Mouse (Mus musculus): ENCODE results near the gene Cacna1d.
A peak's percentile ranks its signal among the peaks of the same experiment; 100 is the strongest.

Cacna1d gene

DNA sequence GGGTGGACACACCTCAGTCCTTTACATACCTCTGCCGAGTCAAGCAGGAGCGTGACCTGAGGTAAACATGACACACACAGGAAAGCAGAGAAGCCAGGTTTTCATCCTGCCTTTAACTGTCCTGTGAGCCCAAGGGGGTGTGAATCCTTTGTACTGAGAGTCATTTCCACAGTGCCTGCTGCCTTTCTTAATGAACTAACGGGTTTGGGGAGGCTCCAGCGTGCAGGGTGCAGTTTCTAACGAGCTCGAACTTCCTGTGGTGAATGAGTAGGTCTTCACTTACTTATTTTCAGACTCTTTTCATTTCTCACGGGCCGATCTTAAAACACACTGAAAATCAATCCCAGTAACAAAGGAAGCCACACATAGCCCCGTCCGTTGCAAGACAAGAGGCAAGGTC, 476.8 kb downstream of the Cacna1d start:
- DNase-seq = no peak

DNA sequence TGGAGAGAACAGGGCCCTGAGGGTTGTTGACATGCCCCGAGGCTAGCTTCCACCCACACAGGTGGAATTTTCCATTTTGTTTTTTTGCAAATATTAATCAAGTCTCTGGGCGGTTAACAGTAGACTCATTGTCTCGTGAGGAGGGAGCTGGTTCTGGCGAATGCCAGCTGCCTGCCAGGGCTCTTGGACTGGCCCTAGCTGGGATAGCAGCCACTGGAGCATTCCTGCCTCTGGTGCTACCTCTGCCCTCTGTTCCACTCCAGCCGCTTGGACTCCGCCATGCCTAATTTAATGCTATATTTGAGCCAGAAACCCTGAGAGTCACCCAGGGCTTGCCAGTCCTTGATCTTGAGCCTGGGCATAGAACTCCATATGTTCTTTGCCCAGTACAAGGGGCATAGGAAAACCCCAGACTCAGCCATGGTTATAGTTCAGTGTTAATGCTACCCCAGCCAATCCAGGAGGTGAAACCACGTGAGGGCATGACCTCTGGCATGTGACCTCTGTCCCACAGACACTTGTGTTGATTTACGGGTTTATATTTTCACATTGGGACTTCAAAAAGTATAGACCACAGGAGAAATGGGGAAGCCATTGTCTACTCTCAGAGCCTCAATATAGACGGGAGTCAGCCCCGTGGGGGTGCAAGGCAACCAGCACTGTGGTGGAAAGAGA, 479.2 kb downstream of the Cacna1d start:
- no peak for DNase-seq

DNA sequence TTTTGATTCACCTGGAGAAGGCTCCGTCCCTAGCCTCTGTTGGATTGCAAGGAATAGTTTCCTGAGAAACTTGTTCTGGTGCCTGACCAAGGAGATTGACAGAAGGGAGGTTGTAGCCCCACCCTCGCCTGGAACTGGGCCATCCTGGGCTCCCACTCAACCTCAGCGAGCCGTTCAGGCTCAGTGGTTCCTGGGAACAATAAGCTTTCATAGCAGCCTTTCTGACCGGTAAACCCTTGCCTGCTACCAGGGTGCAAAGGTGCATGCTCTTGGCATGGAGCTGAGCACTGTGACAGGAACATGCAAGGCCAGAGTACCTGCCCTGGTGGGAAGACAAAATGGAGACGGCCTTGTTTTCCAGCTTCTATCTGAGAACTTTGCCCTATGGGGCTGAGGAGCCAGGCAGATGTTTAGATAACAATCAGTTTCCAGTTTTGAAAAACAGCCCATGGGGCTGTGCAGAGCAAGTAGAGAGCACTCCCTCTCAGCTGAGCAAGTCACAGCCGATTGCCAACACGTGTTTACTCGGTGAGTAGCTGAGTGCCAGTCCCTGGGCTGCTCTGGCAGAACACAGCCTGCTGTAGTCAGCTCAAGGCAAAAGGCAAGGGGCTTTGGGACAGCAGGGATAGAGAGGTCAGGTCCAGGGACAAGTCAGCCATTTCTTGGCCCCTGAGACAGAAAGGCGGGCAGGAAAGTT, 481.2 kb downstream of the Cacna1d start:
- peak; percentile 76 for DNase-seq

DNA sequence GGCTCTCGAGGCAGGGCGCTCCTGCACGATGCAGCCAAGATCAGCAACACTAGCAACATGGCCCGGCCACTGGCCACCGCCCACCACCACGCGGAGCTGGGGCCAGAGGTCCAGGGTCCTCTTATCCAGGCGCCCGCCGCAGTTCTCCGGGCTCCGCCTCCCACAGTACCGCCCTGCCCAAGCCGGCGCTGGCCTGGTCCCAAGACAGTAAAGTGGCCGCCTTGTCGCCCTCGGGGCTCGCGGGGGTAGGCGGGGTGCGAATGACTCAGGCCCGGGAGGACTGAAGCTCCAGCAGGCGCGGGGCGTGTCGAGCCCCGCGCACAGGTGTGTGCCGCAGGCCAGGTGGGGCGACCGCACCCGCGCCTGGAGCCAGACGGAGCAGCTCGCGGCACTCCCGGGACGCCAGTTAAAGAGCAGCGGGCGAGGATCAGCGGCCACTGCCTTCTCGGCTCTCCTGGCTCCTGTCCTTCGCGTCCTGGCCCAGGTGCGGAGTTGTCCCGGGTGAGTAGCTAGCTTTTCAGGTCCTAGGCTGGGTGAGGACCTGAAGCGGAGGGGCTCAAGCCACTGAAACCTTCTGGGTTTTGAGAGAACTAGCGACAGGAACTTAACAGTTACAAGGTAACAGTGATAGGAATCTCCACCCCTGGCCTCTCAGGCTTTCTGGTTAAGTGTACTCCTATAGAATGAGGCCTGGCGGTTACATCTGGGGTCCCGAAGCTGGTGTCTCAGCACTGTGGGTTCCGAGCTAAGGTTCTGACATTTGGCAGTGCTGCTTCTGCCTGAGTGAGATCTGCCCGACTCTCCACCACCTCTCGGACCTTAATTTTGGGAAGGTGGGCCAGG, 482.3 kb downstream of the Cacna1d start, which contains the start of the genes Il17rb and Chdh:
Gene Il17rb, minus strand, starts transcription at position 164 of the 843 bp plus-strand sequence.
Gene Chdh, plus strand, starts transcription at position 291 of the 843 bp plus-strand sequence.
- peak; percentile 78 for DNase-seq

DNA sequence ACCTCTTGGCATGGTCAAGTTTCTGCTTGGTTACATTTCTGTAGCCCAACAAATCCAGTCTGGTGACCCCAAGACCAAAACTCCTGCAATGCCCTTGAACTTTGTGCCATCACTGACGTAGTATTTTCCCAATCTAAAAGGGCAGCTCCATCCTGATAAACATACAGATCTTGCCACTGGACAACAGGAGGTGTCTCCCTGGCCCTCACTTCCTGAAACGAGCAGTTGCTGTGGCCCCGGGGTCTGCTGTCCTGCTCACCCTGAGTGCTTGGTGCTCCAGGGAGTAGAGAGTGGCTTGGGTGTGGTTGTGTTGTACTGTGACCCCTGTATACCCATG, 491.8 kb downstream of the Cacna1d start:
- no peak for DNase-seq

DNA sequence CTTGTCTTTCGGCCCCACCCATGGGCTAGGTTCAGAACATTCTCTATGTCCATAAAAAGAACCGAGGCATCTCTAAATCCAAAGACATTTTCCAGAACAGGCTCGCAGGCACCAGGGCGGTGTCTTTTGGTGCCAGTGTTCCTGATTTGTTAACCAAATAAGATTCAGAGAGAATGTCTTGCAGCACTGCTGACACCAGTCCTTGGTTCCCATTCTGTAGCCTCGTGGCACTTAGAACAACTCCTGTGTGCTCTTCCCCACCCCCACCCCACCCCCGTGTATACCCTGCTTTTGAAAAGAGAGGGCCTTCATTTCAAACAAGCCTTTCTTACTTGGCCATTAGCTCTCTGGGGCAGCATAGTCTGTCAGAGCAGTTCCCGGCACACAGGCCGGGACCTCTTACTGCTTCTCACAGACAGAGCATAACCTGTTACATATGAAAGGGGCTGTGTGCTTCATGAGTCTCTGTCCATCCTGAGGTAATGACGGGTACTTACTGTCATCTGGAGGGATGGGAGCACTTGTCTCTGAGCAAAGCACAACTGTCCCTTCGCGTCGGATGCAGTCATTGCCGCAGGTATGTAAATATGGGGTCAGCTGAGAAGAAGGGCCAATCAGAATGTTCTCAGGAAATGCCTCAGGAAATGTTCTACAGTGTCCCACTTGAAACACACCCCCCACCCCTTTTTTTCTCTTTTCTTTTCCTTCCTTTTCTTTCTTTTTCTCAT, 492.3 kb downstream of the Cacna1d start:
- DNase-seq = no peak

DNA sequence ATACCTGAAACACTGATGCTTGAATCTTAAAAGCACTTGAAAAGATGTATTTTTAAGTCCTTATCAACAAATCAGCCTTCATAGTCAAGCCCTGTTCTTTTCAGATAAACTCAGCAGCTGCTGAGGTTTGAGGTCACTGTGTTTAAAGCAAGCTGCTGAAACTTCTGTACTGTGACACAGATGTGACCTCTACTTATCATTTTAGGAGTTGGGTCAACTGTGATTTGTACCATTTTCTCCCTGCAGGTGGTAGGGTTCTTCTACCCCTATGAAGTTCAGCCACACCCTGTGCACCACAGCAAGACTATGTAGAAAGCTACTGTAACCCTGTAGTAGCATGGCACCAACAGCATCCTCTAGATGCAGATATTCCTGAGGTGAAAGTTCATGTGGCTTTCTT, 493.9 kb downstream of the Cacna1d start:
- DNase-seq = no peak

DNA sequence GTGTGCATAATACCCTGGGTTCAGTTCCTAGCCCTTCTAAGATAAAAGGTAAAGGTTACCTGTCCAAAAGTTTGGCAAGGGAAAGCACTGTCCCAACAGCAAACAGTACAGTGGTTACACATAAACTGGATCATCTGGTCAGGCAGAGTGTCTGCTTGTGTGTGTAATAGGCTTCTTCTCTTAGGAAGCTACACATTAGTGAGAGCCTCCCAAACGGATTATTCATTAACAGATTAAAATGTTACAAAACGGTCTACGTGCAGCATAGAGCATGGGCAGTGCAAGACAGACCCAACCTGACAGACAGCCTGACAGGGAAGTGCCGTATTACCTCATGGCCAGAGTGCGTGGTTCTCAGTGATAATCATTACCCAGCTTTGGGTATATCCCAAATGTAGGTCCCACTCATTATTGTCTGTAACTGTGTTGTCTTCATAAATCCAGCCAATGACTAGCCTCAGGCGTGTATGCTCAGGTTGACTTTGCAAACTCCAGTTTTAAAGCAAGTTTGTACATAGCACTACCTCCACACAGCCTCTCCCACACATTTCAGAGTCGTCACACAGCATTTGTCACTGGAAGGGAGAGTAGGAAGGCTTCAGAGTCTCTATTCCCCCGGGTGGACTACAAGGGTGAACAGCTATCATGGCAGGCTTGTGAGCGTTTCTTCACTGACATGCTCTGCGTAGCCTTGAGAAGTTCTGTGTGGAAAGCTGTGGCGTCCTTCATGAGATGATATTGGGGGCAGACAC, 495.1 kb downstream of the Cacna1d start:
- DNase-seq = no peak

DNA sequence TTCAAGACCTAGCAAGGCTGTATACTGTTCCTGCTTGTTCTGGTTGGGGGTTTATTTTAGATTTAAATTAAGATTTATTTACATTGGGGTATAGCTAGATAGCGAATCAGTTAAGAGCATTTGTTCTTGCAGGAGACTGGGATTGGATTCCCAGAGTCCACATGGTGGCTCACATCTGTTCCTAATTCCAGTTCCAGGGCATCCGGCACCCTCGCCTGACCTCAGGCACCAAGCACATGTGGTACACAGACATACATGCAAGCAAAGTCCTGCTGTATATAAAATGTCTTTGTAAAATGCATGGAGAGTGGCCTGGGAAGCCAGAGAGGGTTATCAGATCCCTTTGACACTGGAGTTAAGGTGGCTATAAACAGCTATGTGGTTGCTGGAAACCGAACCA, 496.3 kb downstream of the Cacna1d start:
- no peak for DNase-seq
